Mouse (Mus musculus) lung, embryonic 14.5 days (tissue): Measurements from ENCODE around the gene Man1c1. TPM values are rescaled to one million over a fixed set of nuclear protein-coding genes. Genes with fewer than 3 reads are reported as not detected.

ENCODE experiments used
- ATAC-seq: fragments of 200-750 bp; cut with Nextera tagmentation; 2 replicates; pipeline ENCODE4 v1.8.0; 2017; ENCODE audit warnings: mild to moderate bottlenecking, moderate TSS enrichment, moderate library complexity; ENCODE audit not compliant: insufficient read depth
- DNase-seq: peaks from one replicate; pipeline ENCODE4 v3.0.0-alpha.2; 2015
- H3K27ac ChIP-seq: fragments of 300-500 bp; sonication (generic); 2 replicates; pipeline ENCODE4 v1.5.1; 2014; ENCODE audit warnings: low read depth, mild to moderate bottlenecking, moderate library complexity
- H3K27me3 ChIP-seq: fragments of 300-500 bp; sonication (generic); 2 replicates; pipeline ENCODE4 v1.6.1; 2014; ENCODE audit warnings: low read length, control low read depth; ENCODE audit not compliant: insufficient read depth
- H3K36me3 ChIP-seq: fragments of 300-500 bp; sonication (generic); 2 replicates; pipeline ENCODE4 v1.6.1; 2014; ENCODE audit warnings: control low read depth; ENCODE audit not compliant: insufficient read depth
- H3K4me1 ChIP-seq: fragments of 300-500 bp; sonication (generic); 2 replicates; pipeline ENCODE4 v1.6.1; 2014; ENCODE audit warnings: antibody characterized with exemption, control low read depth; ENCODE audit not compliant: insufficient read depth
- H3K4me2 ChIP-seq: fragments of 300-500 bp; sonication (generic); 2 replicates; pipeline ENCODE4 v1.6.1; 2014; ENCODE audit warnings: mild to moderate bottlenecking
- H3K4me3 ChIP-seq: fragments of 300-500 bp; sonication (generic); 2 replicates; pipeline ENCODE4 v1.5.1; 2014; ENCODE audit warnings: low read depth, low read length
- H3K9ac ChIP-seq: fragments of 300-500 bp; sonication (generic); 2 replicates; pipeline ENCODE4 v1.6.1; 2014
- H3K9me3 ChIP-seq: fragments of 300-500 bp; sonication (generic); 2 replicates; pipeline ENCODE4 v1.6.1; 2016; ENCODE audit warnings: low read depth, low read length, control low read depth
- CTCF ChIP-seq: IDR thresholded peaks from 2 replicates; pipeline ENCODE4 v1.5.1; 2016; ENCODE audit warnings: antibody characterized with exemption, low read depth
- WGBS: fragments of 180-500 bp; shearing (Covaris S2); extraction: QIAGEN DNeasy Blood & Tissue Kit; methylation state at CpG from one replicate; pipeline ENCODE4 v1.1.7; 2014; 5-methylcytosine and 5-hydroxymethylcytosine counted together
- polyA plus RNA-seq: library from polyadenylated mRNA; unstranded; fragments of >200 nt; fragmentation: Nextera tagmentation; extraction: Ambion mirVana; gene quantifications from 2 replicates; pipeline ENCODE4 v1.2.1, GENCODE M21; 2014

Man1c1 gene
- polyA plus RNA-seq, 1 experiment from 2014 or later, result 3.3 TPM

- WGBS, result 71% methylated on average over 14 of the region's 14 CpGs
- Histone ChIP-seq H3K36me3 (no peaks in the 10 kb centered on the region), H3K27me3 (no peaks in the 10 kb centered on the region), H3K4me1 (peaks cover 15% of the 10 kb centered on the region), H3K9me3 (no peaks in the 10 kb centered on the region), H3K4me3 (no peak overlapping the region), H3K27ac (peak overlapping the region; percentile 55; the same call in 1 of the 2 replicates), H3K4me2 (no peak overlapping the region), H3K9ac (no peak overlapping the region)
- TF ChIP-seq CTCF, result no peak
- ATAC-seq, result no peak
- no peak for DNase-seq
Measured at GRCm38 (mm10) chr4:134631471-134632130, 72.5 kb downstream of the Man1c1 start.

GRCm38 (mm10) chr4:134628575-134629384, 75.3 kb downstream of the Man1c1 start:
- Histone ChIP-seq H3K9me3 (no peaks in the 10 kb centered on the region), H3K36me3 (no peaks in the 10 kb centered on the region), H3K4me2 (no peak overlapping the region), H3K4me1 (peaks cover 15% of the 10 kb centered on the region), H3K27me3 (no peaks in the 10 kb centered on the region), H3K9ac (no peak overlapping the region), H3K27ac (no peak overlapping the region), H3K4me3 (no peak overlapping the region)
- 75% methylated on average over 10 of the region's 10 CpGs for WGBS
- TF ChIP-seq CTCF, result no peak
- DNase-seq (no peak), ATAC-seq (no peak)

- Histone ChIP-seq H3K27ac (no peak overlapping the region), H3K9me3 (no peaks in the 10 kb centered on the region), H3K36me3 (no peaks in the 10 kb centered on the region), H3K9ac (no peak overlapping the region), H3K4me1 (peaks cover 15% of the 10 kb centered on the region), H3K27me3 (no peaks in the 10 kb centered on the region), H3K4me2 (no peak overlapping the region), H3K4me3 (no peak overlapping the region)
- no peak for TF ChIP-seq CTCF
- no peak for ATAC-seq
- DNase-seq, result no peak
- WGBS, result 79% methylated on average over 7 of the region's 7 CpGs
Measured at GRCm38 (mm10) chr4:134628058-134628457, 76.0 kb downstream of the Man1c1 start.

- DNase-seq (no peak), ATAC-seq (no peak)
- Histone ChIP-seq H3K27me3 (no peaks in the 10 kb centered on the region), H3K36me3 (no peaks in the 10 kb centered on the region), H3K4me3 (no peak overlapping the region), H3K9ac (no peak overlapping the region), H3K4me1 (peaks cover 4% of the 10 kb centered on the region; the same call in 1 of the 2 replicates), H3K4me2 (no peak overlapping the region), H3K27ac (no peak overlapping the region), H3K9me3 (no peaks in the 10 kb centered on the region)
- TF ChIP-seq CTCF, result no peak
- WGBS, result 66% methylated on average over 2 of the region's 2 CpGs
Measured at GRCm38 (mm10) chr4:134626883-134627282, 77.2 kb downstream of the Man1c1 start.

GRCm38 (mm10) chr4:134626350-134626749, 77.7 kb downstream of the Man1c1 start:
- DNase-seq (peak; percentile 37), ATAC-seq (no peak)
- Histone ChIP-seq H3K36me3 (no peaks in the 10 kb centered on the region), H3K4me1 (peaks cover 3% of the 10 kb centered on the region; the same call in 1 of the 2 replicates), H3K9ac (no peak overlapping the region), H3K9me3 (no peaks in the 10 kb centered on the region), H3K27me3 (no peaks in the 10 kb centered on the region), H3K4me2 (no peak overlapping the region), H3K27ac (no peak overlapping the region), H3K4me3 (no peak overlapping the region)
- no peak for TF ChIP-seq CTCF
- WGBS, result 67% methylated on average over 4 of the region's 4 CpGs

GRCm38 (mm10) chr4:134624109-134624862, 79.8 kb downstream of the Man1c1 start:
- no peak for TF ChIP-seq CTCF
- H3K4me3 ChIP-seq, result no peak overlapping the region
- no peaks in the 10 kb centered on the region for H3K36me3 ChIP-seq
- H3K4me1 ChIP-seq, result peaks cover 3% of the 10 kb centered on the region; the same call in 1 of the 2 replicates
- no peak overlapping the region for H3K9ac ChIP-seq
- 24% methylated on average over 14 of the region's 14 CpGs for WGBS
- no peaks in the 10 kb centered on the region for H3K27me3 ChIP-seq
- H3K9me3 ChIP-seq, result no peaks in the 10 kb centered on the region
- H3K4me2 ChIP-seq, result no peak overlapping the region
- DNase-seq, result peak; percentile 84
- peak overlapping the region; percentile 30; the same call in 1 of the 2 replicates for H3K27ac ChIP-seq
- peak; percentile 64; the same call in 1 of the 2 replicates for ATAC-seq
